Mouse (Mus musculus) Patski (cell line): ENCODE results near the gene Myl6. TPM values are rescaled to one million over a fixed set of nuclear protein-coding genes. Genes with fewer than 3 reads are reported as not detected.

ENCODE experiments used
- ATAC-seq: fragments of 100-300 bp; one replicate; pipeline ENCODE4 v1.8.0; 2021
- CTCF ChIA-PET: fragments of 350-600 bp; sonication (Branson Sonifier 250); formaldehyde crosslinking; loops from one replicate; lab custom pipeline; 2022; ENCODE audit warnings: inconsistent platforms; lab: Charles Lee
- POLR2A ChIA-PET: fragments of 350-600 bp; sonication (Branson Sonifier 250); formaldehyde crosslinking; loops from one replicate; lab custom pipeline; 2022; ENCODE audit warnings: antibody characterized with exemption, inconsistent platforms; lab: Charles Lee
- DNase-seq: peaks from one replicate; pipeline ENCODE4 v3.0.0-alpha.2; 2011; ENCODE audit warnings: low read depth, low spot score
- H3K27me3 ChIP-seq: fragments of 371-371 bp; one replicate; pipeline ENCODE4 v1.5.1; 2021
- CTCF ChIP-seq: fragments of 100-300 bp; IDR thresholded peaks from one replicate; pipeline ENCODE4 v1.5.1; 2021
- in situ Hi-C: fragments of 300-500 bp; cut with MboI; formaldehyde crosslinking; loops from 3 replicates; pipeline ENCODE4 v1.11.1; 2018; ENCODE audit warnings: low pct_unique_long_range_greater_than_20kb, mixed read lengths
- polyA plus RNA-seq: library from polyadenylated mRNA; unstranded; gene quantifications from one replicate; pipeline ENCODE4 v1.2.3, GENCODE M21; 2021

Gene Myl6
- polyA plus RNA-seq, 1 experiment from 2014 or later = 1,994 TPM

- ATAC-seq (no peak), DNase-seq (no peak)
- CTCF ChIA-PET = interaction anchor here (1.2 kb wide), 1 partner anchor 73 kb away, joined by 4 read pairs; no protein-coding TSS in a partner anchor
- in situ Hi-C loops = no loop called here
- POLR2A ChIA-PET = no interaction called here
- TF ChIP-seq CTCF = no peak
- no peaks in the 10 kb centered on the region for H3K27me3 ChIP-seq
Measured at GRCm38 (mm10) chr10:128451014-128451413, 42.9 kb downstream of the Myl6 start.

GRCm38 (mm10) chr10:128445407-128445806 is 48.5 kb downstream of the Myl6 start:
- no peak for DNase-seq

GRCm38 (mm10) chr10:128444354-128444753 is 49.6 kb downstream of the Myl6 start:
- no peak for ATAC-seq
- ChIA-PET CTCF (no interaction called here), POLR2A (no interaction called here)
- TF ChIP-seq CTCF = no peak
- no peaks in the 10 kb centered on the region for H3K27me3 ChIP-seq
- in situ Hi-C loops = loop anchor here (10.0 kb wide), 1 partner anchor 230 kb away; the partner anchor contains the start of gene Spryd4
- DNase-seq = no peak

More at GRCm38 (mm10) chr10:128445407-128445806, 48.5 kb downstream of the Myl6 start:
- H3K27me3 ChIP-seq = no peaks in the 10 kb centered on the region
- POLR2A ChIA-PET = interaction anchor here (0.6 kb wide), 1 partner anchor 11 kb away, joined by 3 read pairs; no protein-coding TSS in a partner anchor
- ATAC-seq = no peak
- CTCF ChIA-PET = no interaction called here
- no peak for TF ChIP-seq CTCF
- in situ Hi-C loops = loop anchor here (10.0 kb wide), 1 partner anchor 231 kb away; the partner anchor contains the start of gene Spryd4

- no peak for TF ChIP-seq CTCF
- CTCF ChIA-PET = no interaction called here
- POLR2A ChIA-PET = interaction anchor here (0.6 kb wide), 1 partner anchor 58 kb away, joined by 4 read pairs; no protein-coding TSS in a partner anchor
- in situ Hi-C loops = loop anchor here (10.0 kb wide), 1 partner anchor 228 kb away; the partner anchor contains the start of gene Spryd4
- ATAC-seq = no peak
- no peaks in the 10 kb centered on the region for H3K27me3 ChIP-seq
- no peak for DNase-seq
Measured at GRCm38 (mm10) chr10:128442718-128443117, 51.2 kb downstream of the Myl6 start.

- ChIA-PET POLR2A (no interaction called here), CTCF (interaction anchor here (1.0 to 2.2 kb wide), 3 partner anchors 10 to 65 kb away, joined by 3 to 13 read pairs (median 10); partner anchors contain the start of genes Ankrd52, Nabp2 and Rnf41)
- no peak for ATAC-seq
- in situ Hi-C loops = loop anchor here (10.0 kb wide), 1 partner anchor 227 kb away; the partner anchor contains the start of gene Spryd4
- H3K27me3 ChIP-seq = no peaks in the 10 kb centered on the region
- no peak for TF ChIP-seq CTCF
- no peak for DNase-seq
Measured at GRCm38 (mm10) chr10:128441324-128442119, 52.4 kb downstream of the Myl6 start.

Other genes starting within 250 kb of the Myl6 start
- gene Apon, start 240.0 kb downstream of the Myl6 start, polyA plus RNA-seq = 1.4 TPM
- 0.10 TPM for gene Apof, start 225.5 kb downstream of the Myl6 start, polyA plus RNA-seq
- gene Stat2, start 223.6 kb downstream of the Myl6 start, polyA plus RNA-seq = 29.5 TPM
- gene Il23a, start 195.4 kb downstream of the Myl6 start, polyA plus RNA-seq = 0.04 TPM
- 20.3 TPM for gene Pan2, start 190.8 kb downstream of the Myl6 start, polyA plus RNA-seq
- 200 TPM for gene Cnpy2, start 171.7 kb downstream of the Myl6 start, polyA plus RNA-seq
- 279 TPM for gene Cs, start 156.4 kb downstream of the Myl6 start, polyA plus RNA-seq
- 34.5 TPM for gene Coq10a, start 125.1 kb downstream of the Myl6 start, polyA plus RNA-seq
- gene Ankrd52, start 117.0 kb downstream of the Myl6 start, polyA plus RNA-seq = 55.9 TPM
- gene Slc39a5, start 92.9 kb downstream of the Myl6 start, polyA plus RNA-seq = 0.12 TPM
- 85.0 TPM for gene Nabp2, start 82.7 kb downstream of the Myl6 start, polyA plus RNA-seq
- 43.3 TPM for gene Rnf41, start 82.5 kb downstream of the Myl6 start, polyA plus RNA-seq
- gene Smarcc2, start 34.9 kb downstream of the Myl6 start, polyA plus RNA-seq = 102 TPM
- gene Myl6b, start 4.5 kb upstream of the Myl6 start, polyA plus RNA-seq = 54.1 TPM
- 75.8 TPM for gene Esyt1, start 31.7 kb upstream of the Myl6 start, polyA plus RNA-seq
- gene Zc3h10, start 53.6 kb upstream of the Myl6 start, polyA plus RNA-seq = 16.8 TPM
- 1,532 TPM for gene Rpl41, start 55.2 kb upstream of the Myl6 start, polyA plus RNA-seq
- 117 TPM for gene Pa2g4, start 71.8 kb upstream of the Myl6 start, polyA plus RNA-seq
- gene Erbb3, start 95.5 kb upstream of the Myl6 start, polyA plus RNA-seq = 1.2 TPM
- gene Rps26, start 132.6 kb upstream of the Myl6 start, polyA plus RNA-seq = 259 TPM
- 0.10 TPM for gene Ikzf4, start 151.8 kb upstream of the Myl6 start, polyA plus RNA-seq
- 15.2 TPM for gene Suox, start 179.9 kb upstream of the Myl6 start, polyA plus RNA-seq
- 93.3 TPM for gene Rab5b, start 202.1 kb upstream of the Myl6 start, polyA plus RNA-seq
- gene Pmel, start 210.1 kb upstream of the Myl6 start, polyA plus RNA-seq = 1.1 TPM
- 30.2 TPM for gene Cdk2, start 210.9 kb upstream of the Myl6 start, polyA plus RNA-seq